In genomic region chr13:33199740-33200139, GRCm38 (mm10) we compare ENCODE assay signal across 24 mouse cellular contexts. TPM values are rescaled to one million over a fixed set of nuclear protein-coding genes. Genes with fewer than 3 reads are reported as not detected.
A peak's percentile ranks its signal among the peaks of the same experiment; 100 is the strongest.
DNase-seq lines count a peak whose midpoint lies in the region; ATAC-seq and TF ChIP-seq lines count a peak whose summit lies in the region.
"Had no signal": no experiment of that assay in that cellular context is flagged by ENCODE, and none has a peak within 500 bp of the region (broad histone marks: within the 10 kb centered on the region; RNA-seq: fewer than 3 reads in every experiment).

No protein-coding gene starts in this region.

- 51% methylated on average over 2 of the region's 2 CpGs for WGBS in liver, postnatal 0 days (ENCODE audit: insufficient replicate concordance)

- H3K4me2 ChIP-seq in liver, postnatal 0 days (ENCODE audit: low read depth, low read length): no peak overlapping the region
- H3K4me2 ChIP-seq: hindbrain, embryonic 14.5 days; liver, embryonic 11.5 days; midbrain, embryonic 12.5 days had no signal

- no peaks in the 10 kb centered on the region for H3K4me1 ChIP-seq in liver, postnatal 0 days (ENCODE audit: insufficient read depth)
- H3K4me1 ChIP-seq: embryonic facial prominence, embryonic 10.5 days; midbrain, embryonic 12.5 days had no signal

- no peaks in the 10 kb centered on the region for H3K9me3 ChIP-seq in liver, postnatal 0 days (ENCODE audit: low read length)
- H3K9me3 ChIP-seq: embryonic facial prominence, embryonic 10.5 days; midbrain, embryonic 12.5 days had no signal

- no peak for ATAC-seq in liver, postnatal 0 days
- ATAC-seq: forebrain, embryonic 16.5 days had no signal

- TF ChIP-seq EP300 in liver, postnatal 0 days (IDR thresholded peaks at IDR 0.05; ENCODE audit: low read depth): no peak

- no peak overlapping the region for H3K4me3 ChIP-seq in liver, postnatal 0 days (ENCODE audit: low read depth, low read length)
- H3K4me3 ChIP-seq: embryonic facial prominence, embryonic 10.5 days; erythroblast, embryonic 14.5 days; midbrain, embryonic 12.5 days had no signal

- H3K36me3 ChIP-seq in liver, postnatal 0 days (replicated peaks; ENCODE audit: insufficient read depth, low read length): no peaks in the 10 kb centered on the region
- H3K36me3 ChIP-seq: embryonic facial prominence, embryonic 10.5 days; midbrain, embryonic 12.5 days had no signal

- no peaks in the 10 kb centered on the region for H3K27me3 ChIP-seq in liver, postnatal 0 days (ENCODE audit: insufficient read depth, low read length)
- H3K27me3 ChIP-seq: midbrain, embryonic 12.5 days had no signal

- no peak overlapping the region for H3K9ac ChIP-seq in liver, postnatal 0 days (replicated peaks)
- H3K9ac ChIP-seq: hindbrain, embryonic 14.5 days; midbrain, embryonic 12.5 days had no signal

- DNase-seq in adrenal gland, postnatal 10 days: peak; percentile 11
- no peak for DNase-seq in adrenal gland, adult 8-10 months
- no peak for DNase-seq in liver, postnatal 0 days
- DNase-seq in liver (no peak), A20 (ENCODE audit: low read depth, low spot score) (peak; percentile 41), ZHBTc4 (ENCODE audit: low read depth, low spot score) (peak; percentile 44)
- DNase-seq in kidney, postnatal 36 days: no peak
- DNase-seq in heart, adult 8-10 months (ENCODE audit: low spot score): no peak
- DNase-seq: cerebellum, postnatal 36 days; heart, postnatal 10 days; kidney, adult 8-10 months; spleen, adult 18-20 months; thymus, postnatal 25 days had no signal

- H3K27ac ChIP-seq in liver, postnatal 0 days (ENCODE audit: low read depth): no peak overlapping the region
- H3K27ac ChIP-seq: embryonic facial prominence, embryonic 10.5 days; hindbrain, embryonic 14.5 days; macrophage; midbrain, embryonic 12.5 days had no signal

- TF ChIP-seq CTCF in liver, postnatal 0 days (IDR thresholded peaks at IDR 0.05; ENCODE audit: low read depth): peak; percentile 22; the same call in 1 of the 2 replicates

RNA-seq across cellular contexts. Expression of gene Serpinb9d, which starts 7.0 kb away (rescaled TPM):
- total RNA-seq in adrenal gland, postnatal 10 days (2021): not detected
- total RNA-seq in adrenal gland, adult 8-10 months (2022): not detected
- polyA plus RNA-seq in liver, postnatal 0 days (2015; fragmentation: Nextera tagmentation; extraction: Ambion mirVana): not detected in 2 replicates
- total RNA-seq in heart, adult 8-10 months (2022): not detected
- total RNA-seq: adrenal gland, postnatal 4 days; gastrocnemius, adult 8-10 months; heart, postnatal 10 days; layer of hippocampus, adult 18-20 months had no signal
- polyA plus RNA-seq: embryonic facial prominence, embryonic 10.5 days; erythroblast, embryonic 14.5 days; forebrain, embryonic 16.5 days; hindbrain, embryonic 14.5 days; liver, embryonic 11.5 days; macrophage; midbrain, embryonic 12.5 days; stomach, embryonic 16.5 days had no signal

RNA-seq across cellular contexts. Expression of gene Serpinb9c, which starts 40.2 kb away (rescaled TPM):
- total RNA-seq in adrenal gland, postnatal 10 days (2021): not detected
- not detected for total RNA-seq in adrenal gland, adult 8-10 months (2022)
- polyA plus RNA-seq in liver, postnatal 0 days (2015; fragmentation: Nextera tagmentation; extraction: Ambion mirVana): not detected in 2 replicates
- not detected for total RNA-seq in heart, adult 8-10 months (2022)
- total RNA-seq: adrenal gland, postnatal 4 days; gastrocnemius, adult 8-10 months; heart, postnatal 10 days; layer of hippocampus, adult 18-20 months had no signal
- polyA plus RNA-seq: embryonic facial prominence, embryonic 10.5 days; erythroblast, embryonic 14.5 days; forebrain, embryonic 16.5 days; hindbrain, embryonic 14.5 days; liver, embryonic 11.5 days; macrophage; midbrain, embryonic 12.5 days; stomach, embryonic 16.5 days had no signal

RNA-seq across cellular contexts. Expression of gene Serpinb9e, which starts 49.7 kb away (rescaled TPM):
- total RNA-seq in adrenal gland, postnatal 10 days (2021): not detected
- total RNA-seq in adrenal gland, adult 8-10 months (2022): not detected
- polyA plus RNA-seq in liver, postnatal 0 days (2015; fragmentation: Nextera tagmentation; extraction: Ambion mirVana): not detected in 2 replicates
- total RNA-seq in heart, adult 8-10 months (2022): not detected
- total RNA-seq: adrenal gland, postnatal 4 days; gastrocnemius, adult 8-10 months; heart, postnatal 10 days; layer of hippocampus, adult 18-20 months had no signal
- polyA plus RNA-seq: embryonic facial prominence, embryonic 10.5 days; erythroblast, embryonic 14.5 days; forebrain, embryonic 16.5 days; hindbrain, embryonic 14.5 days; liver, embryonic 11.5 days; macrophage; midbrain, embryonic 12.5 days; stomach, embryonic 16.5 days had no signal

Comparison
In these comparisons a context has a peak if more than half of its experiments do, and no peak if none do; other contexts are left out.
1. DNase-seq: peak in adrenal gland, postnatal 10 days (single experiment), A20 (single experiment) and ZHBTc4 (single experiment); none in adrenal gland, adult 8-10 months (single experiment), liver, postnatal 0 days (single experiment), liver (single experiment), kidney, postnatal 36 days (0 of 2) and heart, adult 8-10 months (single experiment).